Mouse (Mus musculus): ENCODE results near the gene Krt82. TPM values are rescaled to one million over a fixed set of nuclear protein-coding genes. Genes with fewer than 3 reads are reported as not detected.
A peak's percentile ranks its signal among the peaks of the same experiment; 100 is the strongest.

Krt82 gene
- polyA plus RNA-seq, 1 experiment = not detected

DNA sequence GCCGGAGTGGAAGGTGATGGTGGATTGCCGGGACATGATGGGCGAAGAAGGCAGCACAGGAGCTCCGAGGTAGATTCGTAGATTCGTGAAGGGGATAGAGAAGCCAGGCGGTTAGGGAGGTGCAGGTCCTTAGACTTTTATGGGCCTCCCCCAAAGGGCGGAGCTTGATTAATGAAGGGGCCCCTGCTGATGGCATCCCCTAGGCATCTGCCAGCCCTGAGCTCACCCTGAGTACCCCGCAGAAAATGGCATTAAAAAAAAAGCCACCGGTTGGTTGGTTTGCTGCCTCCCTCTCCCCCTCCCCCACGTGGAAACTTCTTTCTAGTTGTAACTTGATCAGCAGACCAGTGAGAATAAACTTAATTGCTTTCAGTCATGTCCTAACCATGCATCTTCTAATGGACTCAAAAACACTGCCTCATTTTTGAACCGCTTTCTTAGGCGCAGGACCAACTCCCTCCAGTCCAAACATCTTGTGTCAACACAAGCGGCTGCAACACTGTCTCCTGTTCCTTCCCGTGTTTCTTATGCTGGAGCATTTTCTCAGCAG is 23.4 kb upstream of the Krt82 start, which contains the start of gene Krt75:
Krt75 (minus strand) TSS at position 109 of the 550 bp plus-strand sequence.
- Histone ChIP-seq H3K27ac (ENCODE audit: insufficient read depth, low read length) (no peak within 1 kb of the TSS), H3K36me3 (ENCODE audit: control insufficient read depth, insufficient read depth, low read length) (no peaks in the 10 kb centered on the region), H3K27me3 (ENCODE audit: control insufficient read depth, insufficient read depth, low read length) (no peaks in the 10 kb centered on the region), H3K4me3 (ENCODE audit: extremely low read depth, insufficient read depth, insufficient read length) (no peak within 1 kb of the TSS), H3K4me1 (ENCODE audit: control insufficient read depth, insufficient read depth, insufficient read length) (no peaks in the 10 kb centered on the region)
- WGBS = 77% methylated on average over 15 of the region's 15 CpGs
- TF ChIP-seq CTCF (IDR thresholded peaks at IDR 0.05; ENCODE audit: extremely low read depth, insufficient read depth, insufficient read length, insufficient replicate concordance) (no peak), POLR2A (IDR thresholded peaks at IDR 0.05; ENCODE audit: low read depth, low read length) (no peak)
- no peak for DNase-seq (ENCODE audit: low read depth in 1 of 2, low spot score in 2 of 2)

DNA sequence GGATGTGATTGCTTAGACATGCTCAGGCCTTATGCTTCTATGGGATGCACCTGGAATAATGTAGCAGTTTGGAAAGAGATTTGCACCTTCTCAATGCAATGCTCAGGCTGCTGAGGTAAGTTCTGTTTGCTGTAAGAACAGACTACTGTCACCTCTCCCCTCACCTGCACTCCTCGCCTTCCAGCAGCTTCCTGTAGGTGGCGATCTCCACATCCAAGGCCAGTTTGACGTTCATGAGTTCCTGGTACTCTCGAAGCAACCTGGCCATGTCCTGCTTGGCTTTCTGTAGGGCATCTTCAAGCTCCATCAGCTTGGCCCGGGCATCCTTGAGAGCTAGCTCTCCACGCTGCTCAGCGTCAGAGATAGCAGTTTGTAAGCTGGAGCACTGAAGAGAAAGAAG is 17.3 kb upstream of the Krt82 start:
- Histone ChIP-seq H3K27me3 (ENCODE audit: control insufficient read depth, insufficient read depth, low read length) (no peaks in the 10 kb centered on the region), H3K36me3 (ENCODE audit: control insufficient read depth, insufficient read depth, low read length) (no peaks in the 10 kb centered on the region), H3K4me3 (ENCODE audit: extremely low read depth, insufficient read depth, insufficient read length) (no peak overlapping the region), H3K27ac (ENCODE audit: insufficient read depth, low read length) (no peak overlapping the region), H3K4me1 (ENCODE audit: control insufficient read depth, insufficient read depth, insufficient read length) (no peaks in the 10 kb centered on the region)
- no peak for TF ChIP-seq POLR2A (IDR thresholded peaks at IDR 0.05; ENCODE audit: low read depth, low read length)
- TF ChIP-seq CTCF (IDR thresholded peaks at IDR 0.05; ENCODE audit: extremely low read depth, insufficient read depth, insufficient read length, insufficient replicate concordance) = peak; percentile 16; the same call in 1 of the 2 replicates
- no peak for DNase-seq (ENCODE audit: low read depth in 1 of 2, low spot score in 2 of 2)
- 45% methylated on average over 7 of the region's 7 CpGs for WGBS

DNA sequence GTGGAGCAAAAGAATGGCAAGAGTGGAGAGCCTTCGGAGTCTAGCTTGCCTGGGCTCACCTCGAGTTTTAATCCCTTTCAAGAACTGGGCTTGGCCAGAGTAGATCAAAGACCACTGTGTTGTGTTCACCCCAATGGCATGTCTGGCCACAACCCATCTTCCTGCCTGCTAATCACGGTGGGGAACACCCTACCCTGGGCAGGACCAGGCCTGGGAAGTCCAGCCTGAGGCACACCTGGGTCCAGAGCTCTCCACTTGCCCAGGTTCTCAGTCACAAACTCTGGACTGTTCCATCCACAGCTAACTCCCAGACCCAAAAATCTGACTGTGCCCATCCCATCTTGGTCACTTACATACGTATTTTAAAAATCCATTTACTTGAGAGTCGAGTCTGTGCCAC is 12.4 kb upstream of the Krt82 start, which contains the start of gene Krt90:
Krt90 (minus strand) TSS at position 101 of the 400 bp plus-strand sequence.
- no peaks in the 10 kb centered on the region for H3K27me3 ChIP-seq (ENCODE audit: control insufficient read depth, insufficient read depth, low read length)
- H3K4me3 ChIP-seq (ENCODE audit: extremely low read depth, insufficient read depth, insufficient read length) = no peak within 1 kb of the TSS
- TF ChIP-seq CTCF (IDR thresholded peaks at IDR 0.05; ENCODE audit: extremely low read depth, insufficient read depth, insufficient read length, insufficient replicate concordance) (no peak), POLR2A (IDR thresholded peaks at IDR 0.05; ENCODE audit: low read depth, low read length) (no peak)
- no peaks in the 10 kb centered on the region for H3K4me1 ChIP-seq (ENCODE audit: control insufficient read depth, insufficient read depth, insufficient read length)
- H3K36me3 ChIP-seq (ENCODE audit: control insufficient read depth, insufficient read depth, low read length) = no peaks in the 10 kb centered on the region
- H3K27ac ChIP-seq (ENCODE audit: insufficient read depth, low read length) = no peak within 1 kb of the TSS
- DNase-seq (ENCODE audit: low read depth in 1 of 2, low spot score in 2 of 2) = no peak
- 68% methylated on average over 5 of the region's 5 CpGs for WGBS

DNA sequence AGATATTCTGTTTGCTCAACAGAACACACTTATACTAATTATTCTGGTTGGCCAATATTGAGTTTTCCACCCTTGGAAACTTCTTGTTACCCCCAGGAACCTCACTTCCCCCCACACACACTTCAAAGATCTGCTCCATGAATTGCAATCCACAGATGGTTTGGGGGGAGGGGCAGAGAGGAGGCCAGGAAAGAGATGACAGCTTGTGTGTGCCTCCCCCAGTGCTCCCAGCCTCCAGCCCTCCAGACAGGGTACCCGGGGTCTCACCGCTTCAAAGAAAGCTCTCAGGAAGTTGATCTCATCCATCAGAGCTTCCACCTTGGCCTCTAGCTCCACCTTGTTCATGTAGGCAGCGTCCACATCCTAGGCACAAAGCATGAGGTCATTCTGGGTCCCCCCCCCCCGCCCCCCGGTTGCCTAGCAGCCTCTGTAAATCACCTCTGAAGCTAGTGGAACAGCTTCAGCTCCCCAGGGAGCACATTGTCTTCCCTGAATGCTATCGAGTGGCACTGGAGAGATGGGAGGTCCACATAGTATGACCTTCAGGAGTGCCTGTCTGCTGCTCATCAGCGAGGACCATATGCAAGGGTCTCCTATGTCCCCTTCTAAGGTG is 7.7 kb upstream of the Krt82 start:
- Histone ChIP-seq H3K4me1 (ENCODE audit: control insufficient read depth, insufficient read depth, insufficient read length) (no peaks in the 10 kb centered on the region), H3K27ac (ENCODE audit: insufficient read depth, low read length) (no peak overlapping the region), H3K36me3 (ENCODE audit: control insufficient read depth, insufficient read depth, low read length) (no peaks in the 10 kb centered on the region), H3K4me3 (ENCODE audit: extremely low read depth, insufficient read depth, insufficient read length) (no peak overlapping the region), H3K27me3 (ENCODE audit: control insufficient read depth, insufficient read depth, low read length) (no peaks in the 10 kb centered on the region)
- TF ChIP-seq CTCF (IDR thresholded peaks at IDR 0.05; ENCODE audit: extremely low read depth, insufficient read depth, insufficient read length, insufficient replicate concordance) (no peak), POLR2A (IDR thresholded peaks at IDR 0.05; ENCODE audit: low read depth, low read length) (no peak)
- WGBS = 13% methylated on average over 7 of the region's 7 CpGs
- DNase-seq (ENCODE audit: low read depth in 1 of 2, low spot score in 2 of 2) = no peak

DNA sequence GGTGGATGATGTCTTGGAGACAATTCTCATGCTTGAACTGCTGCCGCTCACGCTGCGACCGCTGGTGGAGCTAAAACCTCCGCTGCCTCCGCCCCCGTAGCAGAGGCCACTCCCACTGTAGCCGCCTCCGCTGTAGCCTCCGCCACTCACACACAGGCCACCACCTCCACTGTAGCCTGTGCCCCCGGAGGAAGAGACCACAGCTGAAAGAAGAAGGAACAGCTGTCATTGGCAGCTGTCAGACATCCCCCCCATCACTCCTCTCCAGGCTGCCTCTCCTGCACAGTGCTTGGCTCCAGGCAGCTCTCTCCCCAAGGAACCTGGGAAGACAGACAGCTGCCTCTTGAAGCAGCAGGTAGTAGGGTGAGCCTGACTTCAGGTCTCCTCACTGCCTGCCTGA is 2.7 kb upstream of the Krt82 start:
- Histone ChIP-seq H3K4me1 (ENCODE audit: control insufficient read depth, insufficient read depth, insufficient read length) (no peaks in the 10 kb centered on the region), H3K27me3 (ENCODE audit: control insufficient read depth, insufficient read depth, low read length) (no peaks in the 10 kb centered on the region), H3K27ac (ENCODE audit: insufficient read depth, low read length) (no peak overlapping the region), H3K4me3 (ENCODE audit: extremely low read depth, insufficient read depth, insufficient read length) (no peak overlapping the region), H3K36me3 (ENCODE audit: control insufficient read depth, insufficient read depth, low read length) (no peaks in the 10 kb centered on the region)
- DNase-seq (ENCODE audit: low read depth in 1 of 2, low spot score in 2 of 2) = no peak
- 3% methylated on average over 11 of the region's 11 CpGs for WGBS
- TF ChIP-seq POLR2A (IDR thresholded peaks at IDR 0.05; ENCODE audit: low read depth, low read length) = no peak
- TF ChIP-seq CTCF (IDR thresholded peaks at IDR 0.05; ENCODE audit: extremely low read depth, insufficient read depth, insufficient read length, insufficient replicate concordance) = no peak

DNA sequence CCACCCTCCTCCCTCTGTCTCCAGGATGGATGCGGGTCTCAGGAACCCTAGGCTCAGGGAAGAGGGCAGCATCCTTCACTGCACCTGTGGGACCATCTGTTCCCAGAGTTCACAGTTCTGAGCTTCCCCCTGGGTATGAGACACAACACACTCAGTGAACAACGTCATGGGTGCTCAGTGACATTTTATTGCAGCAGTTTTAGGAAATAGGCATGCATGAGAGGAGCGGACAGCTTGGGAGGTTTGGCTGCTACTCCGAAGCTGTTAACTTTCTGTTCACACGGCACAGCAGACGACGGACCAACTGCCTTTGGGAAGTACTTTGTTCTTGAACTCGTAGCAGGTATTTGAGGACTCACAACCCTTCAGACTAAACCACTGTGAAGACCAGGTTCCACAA is 1.7 kb upstream of the Krt82 start:
- no peaks in the 10 kb centered on the region for H3K36me3 ChIP-seq (ENCODE audit: control insufficient read depth, insufficient read depth, low read length)
- TF ChIP-seq CTCF (IDR thresholded peaks at IDR 0.05; ENCODE audit: extremely low read depth, insufficient read depth, insufficient read length, insufficient replicate concordance) (no peak), POLR2A (IDR thresholded peaks at IDR 0.05; ENCODE audit: low read depth, low read length) (no peak)
- no peak overlapping the region for H3K27ac ChIP-seq (ENCODE audit: insufficient read depth, low read length)
- WGBS = 79% methylated on average over 8 of the region's 8 CpGs
- no peak overlapping the region for H3K4me3 ChIP-seq (ENCODE audit: extremely low read depth, insufficient read depth, insufficient read length)
- no peaks in the 10 kb centered on the region for H3K27me3 ChIP-seq (ENCODE audit: control insufficient read depth, insufficient read depth, low read length)
- H3K4me1 ChIP-seq (ENCODE audit: control insufficient read depth, insufficient read depth, insufficient read length) = no peaks in the 10 kb centered on the region
- DNase-seq (ENCODE audit: low read depth in 1 of 2, low spot score in 2 of 2) = no peak

DNA sequence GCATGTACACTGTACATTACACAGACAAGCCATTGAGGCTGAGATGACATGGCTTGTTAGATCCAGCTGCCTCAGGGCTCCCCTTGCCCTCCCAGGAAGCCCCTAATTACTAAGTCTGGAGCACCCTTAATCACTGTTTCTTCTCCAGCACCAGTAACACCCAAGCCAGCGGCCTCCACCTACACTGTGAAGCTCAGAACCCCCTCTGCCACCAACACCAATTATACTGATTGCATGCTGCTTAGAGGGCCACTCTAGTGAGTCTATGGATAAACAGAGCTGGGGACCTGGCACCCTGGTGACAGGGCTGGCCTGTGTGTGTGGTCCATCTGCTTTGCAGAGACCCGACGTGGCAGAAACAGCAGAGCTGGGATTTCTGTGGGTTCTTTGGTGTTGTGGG is 6.0 kb downstream of the Krt82 start:
- TF ChIP-seq CTCF (IDR thresholded peaks at IDR 0.05; ENCODE audit: extremely low read depth, insufficient read depth, insufficient read length, insufficient replicate concordance) (no peak), POLR2A (IDR thresholded peaks at IDR 0.05; ENCODE audit: low read depth, low read length) (no peak)
- Histone ChIP-seq H3K4me1 (ENCODE audit: control insufficient read depth, insufficient read depth, insufficient read length) (no peaks in the 10 kb centered on the region), H3K36me3 (ENCODE audit: control insufficient read depth, insufficient read depth, low read length) (no peaks in the 10 kb centered on the region), H3K4me3 (ENCODE audit: extremely low read depth, insufficient read depth, insufficient read length) (no peak overlapping the region), H3K27ac (ENCODE audit: insufficient read depth, low read length) (no peak overlapping the region), H3K27me3 (ENCODE audit: control insufficient read depth, insufficient read depth, low read length) (no peaks in the 10 kb centered on the region)
- no peak for DNase-seq (ENCODE audit: low read depth in 1 of 2, low spot score in 2 of 2)
- 75% methylated on average over 3 of the region's 3 CpGs for WGBS

Measured in spleen, adult 2 months (tissue).